Comparison of ENCODE assay signal across 8 mouse cellular contexts in genomic region chr9:120126868-120127267, GRCm38 (mm10). TPM values are rescaled to one million over a fixed set of nuclear protein-coding genes. Genes with fewer than 3 reads are reported as not detected.
A peak's percentile ranks its signal among the peaks of the same experiment; 100 is the strongest.
DNase-seq lines count a peak whose midpoint lies in the region; ATAC-seq and TF ChIP-seq lines count a peak whose summit lies in the region.

No protein-coding gene starts in this region.

- no peaks in the 10 kb centered on the region for H3K9me3 ChIP-seq in kidney, embryonic 15.5 days (replicated peaks)
- H3K9me3 ChIP-seq in embryonic facial prominence, embryonic 12.5 days: no peaks in the 10 kb centered on the region
- no peaks in the 10 kb centered on the region for H3K9me3 ChIP-seq in intestine, postnatal 0 days (ENCODE audit: control insufficient read depth)

- H3K4me2 ChIP-seq in kidney, embryonic 15.5 days: peak overlapping the region; percentile 61
- peak overlapping the region; percentile 52 for H3K4me2 ChIP-seq in embryonic facial prominence, embryonic 12.5 days (replicated peaks)
- H3K4me2 ChIP-seq in intestine, postnatal 0 days (replicated peaks; ENCODE audit: low read depth): peak overlapping the region; percentile 85

- peaks cover 57% of the 10 kb centered on the region for H3K36me3 ChIP-seq in kidney, embryonic 15.5 days
- H3K36me3 ChIP-seq in embryonic facial prominence, embryonic 12.5 days: peaks cover 51% of the 10 kb centered on the region
- H3K36me3 ChIP-seq in intestine, postnatal 0 days (ENCODE audit: control insufficient read depth, insufficient read depth): peaks cover 51% of the 10 kb centered on the region

- peak overlapping the region; percentile 95 for H3K27ac ChIP-seq in kidney, embryonic 15.5 days
- peak overlapping the region; percentile 83 for H3K27ac ChIP-seq in embryonic facial prominence, embryonic 12.5 days
- H3K27ac ChIP-seq in intestine, postnatal 0 days (ENCODE audit: low read depth, low read length): peak overlapping the region; percentile 57; the same call in 1 of the 2 replicates

- no peak for TF ChIP-seq CTCF in intestine, postnatal 0 days (IDR thresholded peaks at IDR 0.05; ENCODE audit: low read depth)

- peaks cover 19% of the 10 kb centered on the region for H3K4me1 ChIP-seq in kidney, embryonic 15.5 days
- H3K4me1 ChIP-seq in embryonic facial prominence, embryonic 12.5 days: peaks cover 13% of the 10 kb centered on the region
- H3K4me1 ChIP-seq in intestine, postnatal 0 days (replicated peaks; ENCODE audit: control insufficient read depth, insufficient read depth, low read length): 0 out of 2 replicates have a peak, but pooled peaks cover 2% of the 10 kb centered on the region

- 0 out of 2 replicates have a peak, but pooled peaks have one; percentile 1 for ATAC-seq in kidney, embryonic 15.5 days (replicated peaks; ENCODE audit: low FRiP score)
- ATAC-seq in embryonic facial prominence, embryonic 12.5 days (ENCODE audit: insufficient number of reproducible peaks, insufficient read depth, low FRiP score, low TSS enrichment): no peak
- ATAC-seq in intestine, postnatal 0 days: no peak

- 53% methylated on average over 11 of the region's 11 CpGs for WGBS in kidney, embryonic 15.5 days
- WGBS in embryonic facial prominence, embryonic 12.5 days: 63% methylated on average over 11 of the region's 11 CpGs
- 40% methylated on average over 11 of the region's 11 CpGs for WGBS in intestine, postnatal 0 days

- DNase-seq in kidney, adult 11 months: no peak
- DNase-seq in naive thymus-derived CD4-positive, alpha-beta T cell, adult 2 months (ENCODE audit: low read depth): peak; percentile 43
- no peak for DNase-seq in gastrocnemius, adult 8-10 months (ENCODE audit: low spot score in 2 of 2)
- DNase-seq in frontal cortex, adult 2 months (ENCODE audit: extremely low spot score in 1 of 2, low spot score in 1 of 2): no peak
- DNase-seq in thymus, postnatal 14 days: no peak

- peak overlapping the region; percentile 34; the same call in 1 of the 2 replicates for H3K9ac ChIP-seq in kidney, embryonic 15.5 days
- H3K9ac ChIP-seq in embryonic facial prominence, embryonic 12.5 days: peak overlapping the region; percentile 52
- 0 out of 2 replicates have a peak overlapping the region, but pooled peaks have one; percentile 53 for H3K9ac ChIP-seq in intestine, postnatal 0 days (ENCODE audit: low read depth, low read length)

- no peaks in the 10 kb centered on the region for H3K27me3 ChIP-seq in kidney, embryonic 15.5 days
- no peaks in the 10 kb centered on the region for H3K27me3 ChIP-seq in embryonic facial prominence, embryonic 12.5 days
- H3K27me3 ChIP-seq in intestine, postnatal 0 days (replicated peaks; ENCODE audit: control insufficient read depth, insufficient read depth, low read length): no peaks in the 10 kb centered on the region

- H3K4me3 ChIP-seq in kidney, embryonic 15.5 days (replicated peaks): peak overlapping the region; percentile 100
- peak overlapping the region; percentile 100 for H3K4me3 ChIP-seq in embryonic facial prominence, embryonic 12.5 days
- peak overlapping the region; percentile 89 for H3K4me3 ChIP-seq in intestine, postnatal 0 days (ENCODE audit: low read depth, low read length)

RNA-seq across cellular contexts. Expression of gene Rpsa, which starts 0.6 kb away (rescaled TPM):
- 1,407 and 1,464 TPM in 2 replicates for polyA plus RNA-seq in kidney, embryonic 15.5 days (2015; fragmentation: Nextera tagmentation; extraction: Ambion mirVana)
- polyA plus RNA-seq in embryonic facial prominence, embryonic 12.5 days (2016; fragmentation: Nextera tagmentation; extraction: Ambion mirVana): 1,158 and 1,181 TPM in 2 replicates
- 654 and 675 TPM in 2 replicates for polyA plus RNA-seq in intestine, postnatal 0 days (2015; fragmentation: Nextera tagmentation; extraction: Ambion mirVana)
- 100 to 1,000 TPM; 426 to 569 (median 499) TPM for total RNA-seq in gastrocnemius, adult 8-10 months (2022)
- polyA plus RNA-seq in frontal cortex, adult 2 months (2012; rRNA removed): 932 and 941 TPM in 2 replicates

RNA-seq across cellular contexts. Expression of gene Slc25a38, which starts 16.7 kb away (rescaled TPM):
- polyA plus RNA-seq in kidney, embryonic 15.5 days (2015; fragmentation: Nextera tagmentation; extraction: Ambion mirVana): 32.4 and 37.1 TPM in 2 replicates
- 39.0 and 40.4 TPM in 2 replicates for polyA plus RNA-seq in embryonic facial prominence, embryonic 12.5 days (2016; fragmentation: Nextera tagmentation; extraction: Ambion mirVana)
- 15.8 and 16.1 TPM in 2 replicates for polyA plus RNA-seq in intestine, postnatal 0 days (2015; fragmentation: Nextera tagmentation; extraction: Ambion mirVana)
- total RNA-seq in gastrocnemius, adult 8-10 months (2022): 10 to 100 TPM in 2 of 4 experiments, 1 to 10 TPM in 2; 8.7 to 13.2 (median 9.8) TPM
- 22.2 and 23.2 TPM in 2 replicates for polyA plus RNA-seq in frontal cortex, adult 2 months (2012; rRNA removed)

RNA-seq across cellular contexts. Expression of gene Mobp, which starts 22.6 kb away (rescaled TPM):
- not detected in 2 replicates for polyA plus RNA-seq in kidney, embryonic 15.5 days (2015; fragmentation: Nextera tagmentation; extraction: Ambion mirVana)
- polyA plus RNA-seq in embryonic facial prominence, embryonic 12.5 days (2016; fragmentation: Nextera tagmentation; extraction: Ambion mirVana): 0.14 and 0.37 TPM in 2 replicates
- polyA plus RNA-seq in intestine, postnatal 0 days (2015; fragmentation: Nextera tagmentation; extraction: Ambion mirVana): 0.05 TPM in 1 of 2 replicates, not detected in the other
- total RNA-seq in gastrocnemius, adult 8-10 months (2022): not detected
- polyA plus RNA-seq in frontal cortex, adult 2 months (2012; rRNA removed): 566 and 676 TPM in 2 replicates

RNA-seq across cellular contexts. Expression of gene Ccr8, which starts 35.0 kb away (rescaled TPM):
- 0.18 TPM in 1 of 2 replicates, not detected in the other for polyA plus RNA-seq in kidney, embryonic 15.5 days (2015; fragmentation: Nextera tagmentation; extraction: Ambion mirVana)
- polyA plus RNA-seq in embryonic facial prominence, embryonic 12.5 days (2016; fragmentation: Nextera tagmentation; extraction: Ambion mirVana): 0.23 TPM in 1 of 2 replicates, not detected in the other
- polyA plus RNA-seq in intestine, postnatal 0 days (2015; fragmentation: Nextera tagmentation; extraction: Ambion mirVana): 0.25 and 0.42 TPM in 2 replicates
- not detected for total RNA-seq in gastrocnemius, adult 8-10 months (2022)
- 0.08 TPM in 1 of 2 replicates, not detected in the other for polyA plus RNA-seq in frontal cortex, adult 2 months (2012; rRNA removed)

RNA-seq across cellular contexts. Expression of gene Cx3cr1, which starts 57.2 kb away (rescaled TPM):
- 6.6 and 7.3 TPM in 2 replicates for polyA plus RNA-seq in kidney, embryonic 15.5 days (2015; fragmentation: Nextera tagmentation; extraction: Ambion mirVana)
- polyA plus RNA-seq in embryonic facial prominence, embryonic 12.5 days (2016; fragmentation: Nextera tagmentation; extraction: Ambion mirVana): 7.5 and 8.0 TPM in 2 replicates
- polyA plus RNA-seq in intestine, postnatal 0 days (2015; fragmentation: Nextera tagmentation; extraction: Ambion mirVana): 5.4 and 6.5 TPM in 2 replicates
- total RNA-seq in gastrocnemius, adult 8-10 months (2022): under 1 TPM in 2 of 4 experiments, not detected in 2; 0.11 to 0.24 TPM
- polyA plus RNA-seq in frontal cortex, adult 2 months (2012; rRNA removed): 25.2 and 37.6 TPM in 2 replicates

Comparison
In these comparisons a context has a peak if more than half of its experiments do, and no peak if none do; other contexts are left out.
1. RNA of gene Mobp, which starts 22.6 kb away (polyA plus RNA-seq): 566 to 676 TPM in frontal cortex, adult 2 months; 0.14 to 0.37 TPM in embryonic facial prominence, embryonic 12.5 days, 0.05 TPM in intestine, postnatal 0 days and not detected in kidney, embryonic 15.5 days; every median in the first group is over 100 times any median in the second.
2. Peak in every context shown above with its lines, with median percentiles within 50 percentile points of each other: H3K27ac ChIP-seq, H3K4me2 ChIP-seq, H3K4me3 ChIP-seq and H3K9ac ChIP-seq.